Mouse (Mus musculus): ENCODE measurements around the gene C5ar1.

GRCm38 (mm10) chr7:16308555-16309317, 49.4 kb upstream of the C5ar1 start:
- TF ChIP-seq ZNF384 (IDR thresholded peaks at IDR 0.05; ENCODE audit: low read depth, low read length) (no peak), MAFK (IDR thresholded peaks at IDR 0.05; ENCODE audit: insufficient read depth, low read depth, low read length) (no peak), ZC3H11A (IDR thresholded peaks at IDR 0.05; ENCODE audit: borderline replicate concordance, low read depth, low read length) (no peak), CHD2 (IDR thresholded peaks at IDR 0.05; ENCODE audit: low read depth, low read length) (no peak)

Data from ES-E14 (cell line).